Mouse (Mus musculus) retina, postnatal 7 days (tissue): ENCODE measurements at regions not wholly inside any gene's neighbourhood (a gene's known extent, or its start where the extent isn't known, plus 50 kb on each side); places are given as distances from the start of the nearest gene placed in this dataset.

Experiments
- DNase-seq: peaks from one replicate; pipeline ENCODE4 v3.0.0-alpha.2; 2012; ENCODE audit warnings: low read depth, low spot score

DNA sequence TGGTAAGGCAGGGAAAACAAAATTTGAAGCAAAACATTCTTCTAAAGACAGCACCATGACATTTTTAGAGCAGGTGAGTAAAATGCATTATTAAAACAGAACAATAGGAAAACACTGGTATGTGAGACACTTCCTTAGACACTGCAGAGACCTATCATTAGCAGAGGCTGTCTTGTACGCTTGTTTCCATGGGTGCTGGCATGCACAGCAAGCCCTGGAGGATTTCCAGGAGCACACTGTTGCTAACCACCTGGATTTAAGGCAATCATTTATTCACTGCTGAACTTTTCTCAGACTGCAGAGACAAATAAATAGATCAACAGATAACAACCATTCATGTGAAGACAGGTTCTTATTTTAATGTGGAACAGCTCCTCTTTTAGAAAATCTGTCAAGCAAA is 127.7 kb downstream of the Pros1 start:
- DNase-seq, result no peak

DNA sequence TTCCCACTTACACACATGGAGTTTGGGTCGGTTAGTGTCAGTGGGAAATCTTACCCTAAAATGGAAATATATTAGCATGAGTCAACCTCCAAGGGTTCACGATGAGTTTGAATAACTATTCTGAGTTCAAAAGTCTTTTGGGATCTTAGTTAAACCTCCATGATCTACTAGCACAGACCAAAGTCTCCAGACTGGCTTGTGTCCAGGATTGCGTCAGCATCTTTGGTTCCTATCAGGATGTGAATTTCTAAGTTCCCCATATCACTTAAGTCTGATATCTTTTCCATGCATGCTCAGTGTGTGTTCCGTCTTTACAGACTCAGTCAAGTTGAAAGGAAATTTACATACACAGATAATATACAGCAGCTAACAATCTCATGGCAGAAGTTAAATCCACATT is 128.5 kb downstream of the Pros1 start:
- no peak for DNase-seq

DNA sequence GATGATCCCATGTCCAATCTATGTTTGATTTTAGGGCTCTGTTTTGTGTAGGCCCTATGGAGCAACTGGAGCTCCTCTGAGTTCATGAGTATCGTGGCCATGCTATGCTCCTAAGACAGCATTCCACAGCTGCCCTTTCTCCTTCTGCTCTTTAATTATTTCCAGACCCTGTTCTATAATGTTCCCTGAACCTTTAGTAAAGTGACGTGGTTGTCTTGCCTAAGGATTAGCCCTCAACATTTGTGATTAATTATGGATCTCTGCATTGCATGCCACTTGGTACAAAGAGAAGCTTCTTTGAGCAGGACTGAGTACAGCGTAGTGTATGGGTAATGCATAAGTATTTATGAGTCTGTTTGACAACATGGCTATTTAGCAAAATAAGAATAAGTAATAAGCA is 141.4 kb downstream of the Pros1 start:
- DNase-seq, result no peak

DNA sequence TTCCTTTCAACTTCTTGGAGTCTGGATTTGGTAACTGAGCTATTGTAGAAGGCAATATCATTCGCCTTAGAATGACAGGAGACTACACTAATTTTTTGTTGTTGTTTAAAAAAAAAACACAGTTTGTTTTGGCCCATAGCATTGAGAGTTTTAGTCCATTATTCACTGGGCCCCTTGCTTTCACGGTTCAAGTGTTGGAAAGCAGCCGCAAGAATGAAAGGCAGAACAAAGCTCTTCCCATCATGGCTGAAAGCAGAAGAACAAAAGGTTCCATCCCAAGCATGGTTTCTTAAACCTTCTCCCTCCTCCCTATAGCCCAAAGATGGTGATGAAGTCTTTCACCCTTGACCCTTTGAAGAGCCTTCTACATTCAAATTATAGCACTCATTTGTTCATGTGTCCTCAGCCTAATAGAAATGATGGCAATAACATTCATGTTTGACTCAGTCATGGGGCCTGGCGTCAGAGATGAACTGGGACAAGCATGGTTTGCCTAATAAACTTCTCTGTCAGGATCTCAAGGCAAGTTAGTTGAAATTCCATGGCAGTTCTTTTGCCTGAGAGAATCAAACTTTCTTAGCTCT is 157.1 kb downstream of the Pros1 start:
- no peak for DNase-seq

DNA sequence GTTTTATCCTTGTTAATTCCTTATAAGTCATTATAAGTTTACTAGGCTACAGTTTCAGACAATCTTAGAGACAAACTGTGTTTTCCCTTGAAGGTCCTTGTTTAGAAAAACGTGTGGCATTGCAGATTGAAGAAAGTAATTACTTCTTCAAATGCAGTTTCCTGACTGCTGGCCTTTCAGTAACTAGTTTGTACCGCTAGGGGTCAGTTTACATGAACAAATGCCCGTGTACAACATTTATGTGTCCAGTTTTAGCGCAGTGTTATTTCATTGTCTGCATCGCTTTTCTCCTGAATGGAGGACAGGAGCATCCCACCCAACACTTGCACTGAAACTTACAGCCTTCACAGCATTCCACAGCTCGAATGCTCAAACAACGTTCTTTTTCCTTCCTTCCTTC is 160.3 kb downstream of the Pros1 start:
- DNase-seq, result no peak

DNA sequence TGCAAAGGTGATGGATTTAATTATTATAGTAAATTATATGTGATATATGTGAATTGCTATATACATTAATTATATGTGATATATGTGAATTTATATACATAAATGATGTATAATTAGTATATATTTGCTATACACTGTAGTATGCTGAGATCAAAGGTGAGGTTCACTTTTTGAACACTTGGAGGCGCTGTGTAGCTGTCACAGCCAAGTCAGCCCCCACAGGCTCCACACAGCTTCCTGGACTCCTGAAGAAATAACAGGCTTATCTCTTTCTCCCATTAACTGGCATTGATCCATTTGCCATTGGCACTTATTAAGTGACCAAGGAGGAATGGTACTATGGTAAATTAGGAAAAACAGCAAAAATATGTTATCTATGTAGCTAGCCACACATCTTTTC is 162.0 kb downstream of the Pros1 start:
- no peak for DNase-seq

DNA sequence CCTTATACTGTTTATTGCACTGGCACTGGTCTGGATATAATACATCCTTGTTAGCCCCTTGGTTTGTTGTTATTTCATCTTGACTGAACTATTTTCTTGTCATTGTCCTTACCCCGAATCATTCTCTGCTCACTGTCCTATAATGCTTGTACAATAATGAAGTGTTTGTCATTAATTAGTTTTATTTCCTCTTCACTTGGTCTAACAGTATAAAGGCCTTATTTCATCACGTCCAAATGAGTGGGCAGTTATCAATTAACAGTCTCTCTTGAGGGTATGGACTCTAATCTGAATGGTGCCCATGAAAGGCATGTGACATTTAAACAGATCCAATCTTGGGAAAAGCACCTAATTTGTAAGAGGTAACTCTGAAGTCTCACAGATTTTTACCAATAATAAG is 162.6 kb downstream of the Pros1 start:
- no peak for DNase-seq

DNA sequence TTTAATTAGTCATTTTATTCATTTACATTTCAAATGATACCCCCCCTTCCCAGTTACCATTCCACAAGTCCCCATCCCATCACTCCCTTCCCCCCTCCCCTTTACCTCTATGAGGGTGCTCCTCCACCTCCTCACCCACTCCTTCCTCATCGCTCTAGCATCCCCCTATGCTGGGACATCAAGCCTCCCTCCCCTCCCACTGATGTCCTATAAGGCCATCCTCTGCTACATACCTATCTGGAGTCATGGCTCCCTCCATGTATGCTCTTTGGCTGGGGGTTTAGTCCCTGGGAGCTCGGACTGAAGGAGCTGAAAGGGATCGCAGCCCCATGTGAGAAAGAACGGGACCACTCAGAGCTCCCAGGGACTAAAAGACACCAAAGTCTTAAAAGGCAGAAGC is 176.3 kb downstream of the Pros1 start:
- DNase-seq, result no peak

DNA sequence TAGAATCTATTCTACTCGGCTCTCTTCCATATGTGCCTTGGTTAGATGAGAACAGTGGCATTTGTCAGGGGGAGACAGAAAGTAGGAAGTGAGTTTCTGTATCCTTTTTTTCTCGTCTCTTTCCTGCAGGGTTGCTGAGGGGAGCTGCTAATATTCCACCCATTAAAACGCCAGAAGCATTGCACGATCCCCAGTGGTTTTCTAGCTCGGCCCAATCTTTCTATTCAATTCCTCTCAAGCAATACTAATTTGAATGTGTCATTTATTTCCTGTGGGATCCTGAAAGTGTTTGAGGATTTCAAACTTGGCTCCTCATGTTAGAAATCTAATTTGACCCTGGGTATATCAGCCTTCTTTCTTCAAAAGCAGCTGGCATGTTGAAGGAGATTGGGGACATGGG is 176.9 kb downstream of the Pros1 start:
- DNase-seq, result no peak

DNA sequence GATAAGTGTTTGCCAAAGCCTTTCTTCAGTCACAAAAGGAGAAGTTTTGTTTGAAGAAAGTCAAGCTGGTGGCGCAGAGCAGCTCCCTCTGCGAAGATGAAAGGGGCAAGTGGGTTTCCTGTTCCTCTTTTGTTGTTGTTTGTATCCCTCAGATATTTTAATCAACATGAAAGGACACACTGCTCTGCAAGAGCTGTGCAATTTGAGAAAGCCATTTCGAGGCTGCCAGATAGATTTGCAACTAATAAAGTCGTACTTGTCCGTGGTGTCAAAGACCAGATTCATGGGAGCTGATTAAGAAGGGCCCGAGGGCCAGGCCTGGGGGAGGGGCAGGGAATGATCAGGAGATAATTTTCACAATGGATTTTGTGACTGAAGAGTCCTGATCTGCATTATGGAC is 177.7 kb downstream of the Pros1 start:
- no peak for DNase-seq

DNA sequence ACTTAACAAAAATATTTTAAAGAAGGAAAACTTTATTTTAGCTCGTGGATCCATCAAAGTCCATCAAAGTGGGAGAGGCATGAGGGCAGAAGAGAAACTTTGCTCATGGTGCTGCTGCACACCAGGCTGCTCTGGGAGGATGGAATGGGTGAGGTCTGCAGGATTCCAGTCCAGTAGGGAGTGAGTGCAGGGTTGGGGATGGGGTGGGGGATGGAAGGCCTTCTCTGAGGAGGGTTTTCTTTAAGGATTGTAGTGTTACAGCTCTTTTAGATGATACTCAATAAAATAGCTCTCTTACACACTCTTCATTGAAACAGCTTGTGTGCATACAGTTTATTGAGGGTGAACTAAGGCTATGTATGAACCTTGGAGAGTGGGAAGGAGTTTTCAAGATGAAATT is 195.0 kb downstream of the Pros1 start:
- no peak for DNase-seq

DNA sequence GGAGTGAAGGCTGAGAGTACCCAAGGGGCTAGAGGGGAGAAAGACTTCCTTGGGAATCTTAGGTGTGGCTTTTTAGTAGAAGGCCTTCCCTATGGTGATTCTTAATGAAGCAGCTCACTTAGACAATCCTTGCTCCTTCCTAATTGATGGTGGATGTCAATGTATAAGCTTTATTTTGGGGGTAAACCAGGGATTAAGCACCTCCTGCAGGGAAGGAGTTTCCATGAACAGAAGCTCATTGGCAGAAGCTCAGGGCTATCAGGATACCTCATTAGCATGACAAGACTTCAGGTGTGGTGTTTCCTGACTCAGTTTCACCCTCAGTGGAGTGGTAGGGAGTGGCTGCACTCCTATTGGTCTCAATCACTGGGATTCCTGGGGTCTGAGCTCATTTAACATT is 208.8 kb downstream of the Pros1 start:
- no peak for DNase-seq

DNA sequence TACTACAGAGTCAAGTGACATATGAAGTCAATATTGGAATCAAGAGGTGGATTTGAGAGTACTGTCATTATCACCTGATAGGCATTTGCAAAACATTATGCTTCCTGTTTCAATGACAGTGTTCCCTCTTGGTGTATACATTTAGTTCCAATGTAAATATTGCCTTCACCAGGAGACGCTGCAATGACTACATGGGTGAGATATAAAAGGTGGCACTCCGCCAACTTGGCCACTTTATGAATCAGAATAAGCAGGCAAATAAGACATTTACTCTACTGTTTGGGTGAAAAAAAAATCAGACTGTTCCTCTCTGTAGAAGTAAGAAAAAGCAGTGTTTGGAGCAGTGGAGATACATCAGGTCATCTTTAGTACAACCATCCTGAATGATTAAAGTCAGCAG is 215.9 kb downstream of the Pros1 start:
- no peak for DNase-seq

DNA sequence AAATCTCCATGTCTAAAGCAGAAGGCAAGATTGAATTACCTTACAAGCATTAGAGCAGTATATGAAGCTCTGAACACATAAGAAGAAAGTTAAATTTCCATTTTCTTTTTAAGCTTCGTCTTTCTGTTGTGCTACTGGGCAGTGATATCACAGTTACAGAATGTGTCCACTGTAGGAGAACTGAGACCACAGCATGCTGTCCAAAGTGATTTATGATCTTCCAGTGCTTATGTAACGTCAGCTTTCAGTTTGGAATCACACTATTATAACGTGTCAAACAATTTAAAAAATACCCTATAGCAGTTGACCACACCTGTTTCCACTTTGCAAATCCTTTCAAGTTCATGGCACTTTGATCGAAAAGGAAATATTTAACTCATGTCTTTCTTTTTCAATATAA is 221.7 kb downstream of the Pros1 start:
- DNase-seq, result no peak

DNA sequence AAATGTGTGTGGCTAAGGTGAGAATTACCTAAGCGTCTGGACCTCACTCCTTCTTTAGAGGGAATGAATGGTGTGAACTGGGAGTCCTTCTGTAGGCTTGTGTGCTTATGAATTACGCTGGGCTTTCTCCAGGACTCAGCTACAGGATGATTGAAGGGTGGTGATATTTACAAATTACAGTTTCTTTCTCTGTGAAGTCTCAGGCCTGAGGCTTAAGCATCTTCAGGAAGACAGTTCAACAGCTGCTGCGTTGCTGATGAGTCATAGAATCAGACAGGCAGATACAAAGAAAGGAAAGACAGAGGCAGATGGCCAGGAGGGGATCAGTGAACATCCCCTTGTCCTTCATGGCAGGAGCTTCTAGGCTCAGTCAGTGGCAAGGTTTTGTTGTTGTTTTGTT is 227.3 kb downstream of the Pros1 start:
- DNase-seq, result peak; percentile 9

DNA sequence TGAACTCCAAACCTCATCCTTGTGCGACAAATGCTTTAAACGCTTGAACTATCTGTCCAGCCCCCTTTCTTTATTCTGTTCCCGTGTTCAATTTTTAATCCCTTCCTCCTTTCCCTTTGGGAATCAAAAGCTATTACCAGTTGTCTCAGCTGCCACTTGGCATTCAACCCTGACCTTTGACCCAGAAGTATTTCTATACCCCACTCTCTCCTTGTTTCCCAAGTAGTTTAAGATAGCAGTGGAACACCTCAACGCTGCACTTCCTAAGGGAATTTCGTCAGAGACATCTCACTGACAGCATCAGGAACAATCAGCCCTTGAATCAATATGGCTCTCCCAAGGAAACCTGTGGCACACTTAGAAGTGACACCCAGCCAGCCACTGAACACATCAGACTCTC is 229.1 kb downstream of the Pros1 start:
- DNase-seq, result no peak

DNA sequence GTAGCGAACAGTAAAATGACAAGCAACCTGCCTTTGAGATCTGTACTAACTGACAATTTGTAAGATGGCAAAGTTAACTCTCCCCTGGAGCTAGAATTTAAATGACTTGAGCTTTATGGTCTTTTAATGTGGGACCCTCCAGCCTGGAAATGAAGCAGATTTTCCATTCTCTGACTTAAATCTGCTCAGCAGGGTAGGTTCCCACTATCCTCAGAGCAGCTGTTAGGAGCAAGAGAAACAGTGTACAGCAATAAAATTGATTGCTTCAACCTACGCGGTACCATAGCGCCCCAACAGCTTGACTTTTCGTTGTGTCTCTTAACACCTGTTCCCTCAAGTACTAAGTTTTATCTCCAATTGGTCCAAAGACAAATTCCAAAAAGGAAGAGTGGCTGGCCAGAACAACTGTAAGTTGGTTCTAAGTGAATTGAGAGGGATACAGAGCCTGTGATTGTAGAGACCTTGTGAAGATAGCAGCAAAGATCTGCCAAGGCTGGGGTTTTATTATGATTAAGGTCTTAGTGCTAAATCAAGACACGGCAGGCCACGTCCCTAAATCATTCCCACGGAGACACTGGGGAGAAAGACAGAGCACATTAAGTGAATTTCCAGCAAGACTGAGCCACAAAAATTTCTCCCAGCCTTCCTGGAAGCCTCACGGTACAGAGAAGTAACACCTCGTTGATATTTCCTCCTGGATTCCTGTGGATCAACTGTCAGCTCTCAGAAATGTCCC is 230.1 kb downstream of the Pros1 start:
- no peak for DNase-seq

DNA sequence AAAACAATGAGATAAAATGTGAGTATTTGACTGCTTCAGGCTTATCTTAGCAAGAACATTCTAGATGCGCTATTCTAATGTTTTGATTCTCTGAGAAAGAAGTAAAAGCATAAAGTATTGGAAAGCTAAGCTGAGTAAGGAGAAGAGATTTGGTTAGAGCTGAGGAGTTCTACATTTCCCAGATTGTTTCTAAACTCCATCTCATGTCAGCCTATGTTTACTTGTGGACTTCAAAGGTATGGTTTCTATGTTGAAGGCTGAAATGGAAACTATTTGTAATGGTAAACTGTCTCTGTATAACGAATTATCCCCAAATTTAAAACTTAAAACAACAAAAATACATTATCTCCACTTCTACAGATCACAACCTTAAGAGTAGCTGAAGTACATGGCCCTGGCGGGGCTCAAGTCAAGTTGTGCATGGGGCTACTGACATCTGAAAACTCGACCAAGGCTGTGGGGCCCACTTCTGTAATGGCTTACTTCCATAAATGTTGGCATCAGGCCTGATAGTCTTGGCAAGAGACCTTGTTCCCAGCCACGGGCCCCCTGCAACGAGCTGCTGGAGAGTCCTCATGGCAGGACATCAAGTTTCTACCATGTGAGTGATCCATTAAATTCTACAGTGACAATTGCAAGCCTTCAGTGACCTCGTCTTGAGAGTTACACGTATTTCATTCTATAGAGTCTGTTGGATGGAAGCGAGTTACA is 232.1 kb downstream of the Pros1 start:
- DNase-seq, result no peak

DNA sequence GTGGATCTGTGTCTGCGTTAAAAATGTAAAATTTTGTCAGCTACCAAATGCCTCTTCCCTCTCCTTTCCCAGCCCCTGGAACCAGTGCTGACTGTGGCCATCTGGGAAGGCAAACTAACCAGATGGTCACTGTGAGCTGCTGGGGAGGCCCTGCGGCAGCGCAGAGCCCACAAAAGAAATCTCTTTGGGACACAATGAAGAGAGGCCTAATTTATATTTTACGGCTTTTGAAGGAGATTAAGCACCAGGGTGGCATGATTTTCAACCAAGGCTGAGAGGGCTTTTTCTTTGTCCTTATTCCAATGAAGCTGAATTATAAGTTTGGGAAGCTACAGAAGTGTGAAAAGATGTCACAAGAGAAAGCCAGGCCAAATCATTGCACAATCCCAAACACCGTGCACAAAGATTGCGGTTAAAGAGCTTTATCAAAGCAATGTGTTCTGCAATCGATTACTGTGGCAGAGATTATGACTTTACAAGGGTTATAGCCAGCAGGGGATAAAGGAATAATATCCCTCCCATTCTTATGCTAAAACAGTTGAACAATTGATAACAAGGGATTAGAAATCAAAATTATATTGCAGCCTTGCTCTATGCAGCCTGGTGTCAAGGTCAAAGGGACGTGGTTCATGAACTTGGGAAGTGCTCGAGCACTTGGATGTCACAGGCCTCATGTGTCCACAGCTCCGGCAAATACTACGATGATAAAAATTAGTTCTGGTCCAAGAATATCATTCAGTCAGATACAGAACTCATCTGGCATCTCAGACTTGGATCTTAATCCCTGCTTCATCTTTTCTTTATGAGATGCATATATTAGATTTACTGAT is 237.6 kb downstream of the Pros1 start:
- peak; percentile 13 for DNase-seq

DNA sequence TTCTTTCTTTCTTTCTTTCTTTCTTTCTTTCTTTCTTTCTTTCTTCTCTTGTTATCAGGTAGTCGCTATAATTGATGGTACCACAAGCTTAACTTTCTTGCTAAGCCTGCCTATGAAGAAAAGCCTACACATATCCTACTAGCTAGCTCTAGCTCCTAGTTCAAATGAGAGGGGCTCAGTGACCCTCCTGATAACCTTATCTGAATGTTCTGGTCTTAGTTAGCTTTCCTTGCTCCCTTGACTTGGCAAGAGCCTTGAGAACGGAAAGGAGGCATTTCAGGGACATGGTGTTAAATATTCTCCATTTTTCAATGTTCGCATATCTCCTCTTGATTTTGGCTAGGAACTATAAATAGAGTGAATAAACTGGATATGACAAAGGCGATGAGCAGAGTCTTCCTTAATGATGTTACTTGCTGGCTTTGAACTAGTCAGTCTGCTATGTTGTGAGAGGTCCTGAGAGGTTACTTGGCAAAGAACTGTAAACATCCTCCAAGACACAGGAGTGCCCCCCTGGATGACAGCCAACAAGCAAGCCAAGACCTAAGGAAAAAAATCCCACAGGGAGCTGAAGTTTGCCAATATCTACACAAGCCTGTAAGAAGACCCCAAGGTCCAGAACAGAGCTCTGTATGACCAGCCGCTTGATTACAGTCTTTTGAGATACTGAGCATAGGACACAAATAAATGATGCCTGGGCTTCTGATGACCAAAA is 240.2 kb downstream of the Pros1 start:
- DNase-seq, result no peak

DNA sequence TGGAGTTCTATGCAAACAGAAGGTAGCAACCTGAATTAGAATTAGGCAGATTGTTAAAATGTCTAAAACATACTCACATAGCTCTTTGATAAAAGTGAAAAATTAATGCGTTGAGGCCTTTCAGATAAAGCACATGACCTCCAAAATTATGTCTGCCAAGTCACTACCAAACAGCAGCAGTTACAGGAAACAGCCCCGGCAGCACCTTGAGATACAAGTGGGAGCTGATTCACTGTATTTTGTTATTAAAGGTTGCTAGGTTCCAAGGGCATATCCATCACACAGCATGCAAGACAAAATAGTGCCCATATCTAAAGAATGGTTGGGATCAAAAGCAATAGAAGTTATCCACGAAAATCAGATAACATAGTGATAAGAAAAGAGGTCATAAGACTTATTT is 248.3 kb downstream of the Pros1 start:
- no peak for DNase-seq

DNA sequence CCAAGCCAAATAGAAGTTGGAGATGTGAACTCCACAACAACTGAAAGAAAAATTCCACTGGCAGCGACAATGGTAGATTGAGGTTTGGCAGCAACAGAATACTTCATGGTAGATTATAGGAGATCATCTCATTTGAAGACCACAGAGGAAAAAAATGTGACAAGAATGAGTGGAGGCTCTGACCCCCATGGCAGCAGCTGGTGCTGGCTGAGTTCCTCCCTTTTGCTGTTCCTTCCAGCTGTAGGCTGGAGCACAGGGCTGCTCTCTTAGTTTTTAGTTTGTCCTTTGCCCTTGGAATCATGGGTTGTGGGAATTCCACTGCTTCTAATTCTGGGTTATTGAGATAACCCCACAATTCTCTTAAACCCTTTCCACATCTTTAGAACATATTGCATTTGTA is 248.8 kb downstream of the Pros1 start:
- DNase-seq, result no peak
